Mouse (Mus musculus): ENCODE results near the gene Nedd8.

The Nedd8 gene

DNA sequence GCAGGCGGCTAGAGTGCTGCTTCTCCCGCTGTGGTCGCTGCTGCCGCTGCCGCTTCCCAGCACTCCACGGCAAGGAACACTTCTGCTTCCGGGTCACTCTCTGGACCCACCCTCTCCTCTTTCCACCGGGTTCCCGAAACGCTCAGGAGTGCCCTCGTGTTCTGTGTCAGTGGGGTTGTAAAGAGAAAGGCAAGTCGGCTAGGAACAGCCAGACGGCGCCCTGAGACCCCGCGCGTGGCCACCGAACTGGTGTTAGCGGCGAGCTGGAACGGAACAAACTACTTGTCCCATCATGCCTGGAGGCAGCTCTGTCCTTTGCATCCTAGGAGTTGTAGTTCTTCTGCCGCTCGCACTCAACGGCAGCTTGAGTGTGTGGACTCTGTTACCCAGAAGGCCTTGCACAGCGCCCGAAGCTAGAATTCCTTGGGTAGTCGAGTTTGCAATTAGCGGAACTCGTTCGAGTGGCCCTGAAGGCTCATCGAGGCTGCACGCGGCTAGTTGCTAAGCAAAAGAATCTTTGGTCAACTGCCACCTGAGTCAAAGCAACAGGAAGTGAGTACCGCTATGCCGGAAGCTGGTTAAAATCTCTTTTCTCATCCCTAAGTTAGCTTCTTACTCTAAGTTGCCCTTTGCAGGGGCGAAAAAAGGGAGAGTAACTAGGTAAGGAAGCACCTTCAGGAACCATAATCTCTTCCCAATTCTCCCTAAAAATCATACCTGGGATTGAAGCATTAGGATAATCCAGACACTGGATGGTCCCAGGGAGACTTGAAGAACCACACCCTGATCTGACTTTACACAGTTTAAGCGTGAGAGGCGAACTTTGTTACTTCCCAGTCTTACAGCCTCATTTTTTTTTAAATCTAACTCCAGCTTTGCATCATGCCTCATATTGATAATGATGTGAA, at the start of gene Nedd8, which contains the start of gene Gmpr2:
Nedd8 (minus strand) TSS at position 292 of the 908 bp plus-strand sequence.
Gmpr2 (plus strand) TSS at position 109 of the 908 bp plus-strand sequence.
- peak; percentile 96 for DNase-seq (ENCODE audit: inconsistent ontology term)

DNA sequence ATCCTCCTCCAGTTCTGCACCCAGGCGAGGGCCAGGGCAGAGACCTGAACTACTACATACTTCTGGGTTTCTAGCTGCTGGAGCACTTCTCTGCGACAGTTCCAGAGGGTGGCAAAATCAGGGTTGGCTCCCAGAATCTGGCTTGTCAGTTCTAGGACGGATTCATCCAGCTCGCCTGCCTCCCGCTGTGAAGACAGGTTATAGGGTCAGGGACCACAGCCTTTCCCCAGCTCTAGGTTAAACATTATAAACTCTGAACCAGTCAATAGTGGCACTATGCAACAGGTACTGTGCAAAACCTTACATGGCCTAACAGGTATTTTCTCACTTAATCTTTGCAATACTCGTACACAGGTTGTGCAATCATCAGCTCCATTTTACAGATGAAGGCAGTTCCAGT, 49.2 kb upstream of the Nedd8 start:
- no peak for DNase-seq (ENCODE audit: inconsistent ontology term)

- no peak for DNase-seq (ENCODE audit: inconsistent ontology term)
Observed at GRCm38 (mm10) chr14:55720666-55721065, 48.7 kb upstream of the Nedd8 start.

GRCm38 (mm10) chr14:55719737-55720136, 47.8 kb upstream of the Nedd8 start:
- DNase-seq (ENCODE audit: inconsistent ontology term), result no peak

- no peak for DNase-seq (ENCODE audit: inconsistent ontology term)
Observed at GRCm38 (mm10) chr14:55716884-55717283, 45.0 kb upstream of the Nedd8 start.

- DNase-seq (ENCODE audit: inconsistent ontology term), result no peak
Observed at GRCm38 (mm10) chr14:55716271-55716670, 44.3 kb upstream of the Nedd8 start.

DNA sequence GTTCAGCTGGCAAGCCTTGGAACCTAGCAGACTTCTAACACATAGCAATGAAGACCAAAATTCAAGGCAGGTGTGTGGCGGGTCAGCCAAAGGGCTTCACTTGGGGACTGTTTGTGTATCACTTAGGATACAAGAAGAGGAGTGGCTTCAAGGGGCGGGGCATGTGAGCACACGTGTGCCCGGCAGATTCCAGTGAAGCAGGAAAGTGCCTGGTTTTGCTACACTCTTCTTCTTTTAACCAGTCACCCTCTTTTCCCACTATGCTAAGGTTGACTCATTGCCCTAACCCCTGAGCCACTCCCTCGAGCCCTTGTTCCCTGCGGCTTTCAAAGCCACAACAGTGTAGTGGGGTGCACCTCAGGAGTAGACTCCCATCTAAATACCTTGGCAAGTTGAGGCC, 43.0 kb upstream of the Nedd8 start:
- no peak for DNase-seq (ENCODE audit: inconsistent ontology term)

GRCm38 (mm10) chr14:55713729-55714122, 41.8 kb upstream of the Nedd8 start, which contains the start of gene Tgm1:
Gene Tgm1, minus strand, starts transcription at chr14:55713926.
- DNase-seq (ENCODE audit: inconsistent ontology term), result no peak

GRCm38 (mm10) chr14:55713007-55713728, 41.2 kb upstream of the Nedd8 start:
- no peak for DNase-seq (ENCODE audit: inconsistent ontology term)

- no peak for DNase-seq (ENCODE audit: inconsistent ontology term)
Observed at GRCm38 (mm10) chr14:55711786-55712185, 39.9 kb upstream of the Nedd8 start.

- no peak for DNase-seq (ENCODE audit: inconsistent ontology term)
Observed at GRCm38 (mm10) chr14:55709509-55709908, 37.6 kb upstream of the Nedd8 start.

- no peak for DNase-seq (ENCODE audit: inconsistent ontology term)
Observed at GRCm38 (mm10) chr14:55707397-55707796, 35.5 kb upstream of the Nedd8 start.

DNA sequence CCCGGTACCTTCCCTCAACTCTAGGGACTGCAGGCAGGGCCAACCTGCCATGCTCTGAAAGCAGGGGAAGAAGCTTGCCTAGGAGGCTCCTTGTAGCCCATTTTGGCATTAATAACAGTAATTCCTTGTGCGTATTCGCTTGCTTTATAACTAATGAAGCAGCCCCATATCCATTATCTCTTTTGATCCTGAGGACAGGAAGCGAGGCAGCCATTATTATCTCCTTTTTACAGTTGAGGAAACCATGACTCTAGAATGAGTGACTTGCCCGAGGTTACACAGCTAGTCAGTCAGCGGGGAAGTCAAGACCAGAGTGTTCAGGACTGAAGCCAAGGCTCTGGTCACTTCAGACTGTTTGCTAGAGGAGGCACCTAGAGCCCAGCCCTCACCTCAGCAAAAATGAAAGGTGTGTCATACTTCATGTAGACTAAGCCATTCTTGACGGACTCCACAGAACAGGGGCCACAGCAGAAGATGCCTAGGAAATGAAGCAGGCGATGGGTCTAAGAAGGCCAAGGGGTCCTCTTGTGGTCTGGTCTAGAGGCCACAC, 34.2 kb upstream of the Nedd8 start:
- no peak for DNase-seq (ENCODE audit: inconsistent ontology term)

DNA sequence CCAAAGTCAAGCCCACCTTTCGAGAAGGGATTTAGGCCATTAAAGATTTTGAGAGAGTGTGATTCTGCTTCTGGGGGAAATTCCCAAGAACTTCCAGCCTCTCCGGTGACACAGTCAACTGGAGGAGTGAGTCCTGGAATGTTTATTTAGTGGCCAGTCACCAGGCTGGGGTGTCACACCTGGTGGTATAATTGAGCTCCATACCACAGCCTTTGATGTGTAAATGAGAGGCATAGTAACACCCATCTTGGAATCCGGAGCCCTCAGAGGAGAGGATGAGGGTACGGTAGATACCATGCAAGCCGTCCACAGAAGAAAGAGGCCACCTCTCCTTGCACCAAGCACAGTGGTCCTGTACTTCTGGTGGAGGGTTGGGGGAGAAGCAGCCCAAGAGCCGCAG, 30.8 kb upstream of the Nedd8 start:
- DNase-seq (ENCODE audit: inconsistent ontology term), result no peak

DNA sequence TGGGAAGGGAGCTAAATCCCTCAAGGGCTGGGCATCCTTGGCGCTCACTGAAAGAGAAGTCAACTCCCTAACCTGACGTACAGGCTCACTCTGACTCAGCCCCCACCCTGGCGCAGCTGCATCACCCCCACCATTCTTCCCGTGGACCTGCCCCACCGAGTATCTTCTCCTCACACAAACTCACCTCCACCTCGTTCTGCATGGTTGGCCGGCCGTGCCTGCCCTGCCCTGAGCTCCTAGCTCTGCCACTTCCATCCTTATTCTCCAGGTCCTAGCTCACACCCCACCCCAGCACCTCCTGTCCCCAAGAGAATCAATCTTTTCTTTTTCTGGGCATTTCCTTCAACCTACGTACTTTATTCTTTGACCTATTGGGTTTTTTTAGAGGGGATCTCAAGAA, 29.2 kb upstream of the Nedd8 start:
- no peak for DNase-seq (ENCODE audit: inconsistent ontology term)

DNA sequence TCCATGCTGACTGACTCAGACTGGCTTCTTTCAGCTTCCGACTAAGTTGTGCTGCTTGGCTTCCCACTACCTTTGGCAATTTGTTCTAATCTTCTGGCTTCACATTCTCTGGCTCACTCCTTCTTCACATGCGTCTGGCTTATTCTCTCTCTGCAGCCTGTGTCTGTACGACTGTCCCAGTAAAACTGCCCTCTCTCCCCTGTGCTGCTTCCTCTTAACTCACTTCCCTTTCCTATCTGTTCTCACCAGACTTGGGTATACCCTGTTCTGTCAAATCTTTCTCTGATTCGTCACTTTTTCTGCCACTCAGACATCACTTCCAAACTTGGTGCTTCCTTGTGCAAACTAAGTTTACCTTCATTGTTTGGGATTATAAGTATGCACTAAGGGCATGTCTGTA, 25.3 kb upstream of the Nedd8 start:
- DNase-seq (ENCODE audit: inconsistent ontology term), result no peak

GRCm38 (mm10) chr14:55689433-55689832, 17.5 kb upstream of the Nedd8 start:
- DNase-seq (ENCODE audit: inconsistent ontology term), result no peak

GRCm38 (mm10) chr14:55682118-55682493, 10.2 kb upstream of the Nedd8 start:
- DNase-seq (ENCODE audit: inconsistent ontology term), result no peak

DNA sequence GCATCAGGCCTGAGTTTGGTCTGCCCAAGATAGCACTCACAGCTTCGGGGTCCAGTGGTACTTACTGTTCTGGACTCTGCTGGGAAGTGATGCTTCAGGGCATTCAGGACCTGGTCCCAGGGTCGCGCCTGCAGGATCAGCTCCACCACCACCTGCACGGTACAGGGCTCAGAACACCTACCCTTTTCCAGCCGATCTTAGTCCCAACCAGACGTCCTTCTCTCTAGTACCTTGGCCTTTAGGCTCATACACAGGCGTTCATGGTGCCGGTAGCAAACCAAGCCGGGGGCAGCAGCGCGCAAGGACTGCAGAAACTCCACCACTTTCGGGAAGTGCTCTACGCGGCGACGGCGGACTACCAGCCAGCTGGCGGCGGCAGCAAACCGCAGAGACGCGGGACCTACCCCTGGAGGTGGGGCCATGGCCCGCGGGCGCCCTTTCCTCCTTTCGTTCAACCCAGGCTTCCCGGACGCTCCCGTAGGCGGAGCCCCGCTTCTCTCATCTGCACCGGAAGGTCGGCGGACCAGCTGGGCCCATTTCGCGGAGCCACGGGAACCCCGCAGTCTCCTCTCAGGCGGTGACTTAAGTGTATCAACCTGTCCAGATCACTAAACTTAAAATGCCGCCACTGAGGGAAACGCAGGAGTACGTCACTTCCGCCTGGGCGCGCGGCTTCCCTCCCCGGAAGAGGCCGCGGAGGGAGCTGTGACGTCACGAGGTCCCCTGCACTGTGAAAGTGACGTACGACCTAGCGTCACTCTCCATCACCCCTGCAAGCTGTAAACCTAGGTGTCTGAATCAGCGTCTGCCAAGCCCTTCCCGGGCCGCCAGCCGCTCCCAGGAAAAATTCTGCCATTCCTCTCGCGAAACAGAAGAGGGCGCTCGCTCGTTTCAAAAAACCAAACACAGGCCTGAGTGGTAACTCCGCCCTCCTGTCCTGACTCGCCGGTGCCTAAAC, 9.5 kb upstream of the Nedd8 start, which contains the start of gene Tinf2:
Tinf2 (minus strand) TSS at position 661 of the 958 bp plus-strand sequence.
- DNase-seq (ENCODE audit: inconsistent ontology term), result peak; percentile 97

- DNase-seq (ENCODE audit: inconsistent ontology term), result no peak
Observed at GRCm38 (mm10) chr14:55677615-55678014, 5.7 kb upstream of the Nedd8 start.

- no peak for DNase-seq (ENCODE audit: inconsistent ontology term)
Observed at GRCm38 (mm10) chr14:55672741-55673060, 777 bp upstream of the Nedd8 start.

Data from Muller cell, postnatal 12 days (primary cell).